10 mouse cellular contexts compared by ENCODE assay signal in the genomic region with DNA sequence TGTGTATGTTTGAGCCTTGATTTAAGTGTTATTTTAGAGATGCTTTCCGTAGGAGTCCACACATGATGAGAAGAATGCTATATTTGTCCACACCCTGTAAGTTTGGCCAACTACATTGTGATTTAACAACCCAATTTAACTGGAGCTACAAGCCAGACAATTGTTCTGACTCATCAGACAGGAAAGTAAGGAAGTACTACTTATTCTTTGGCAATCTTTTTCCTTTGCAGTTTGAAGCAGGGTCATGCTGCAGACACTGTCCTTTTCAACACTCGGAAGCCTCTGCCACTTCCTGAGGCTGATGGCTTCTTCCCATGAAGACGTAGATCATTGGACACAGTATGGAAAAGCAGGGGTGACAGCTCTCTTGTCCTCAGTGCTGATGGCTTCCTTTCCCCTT.
DNase-seq lines count a peak whose midpoint lies in the region; ATAC-seq and TF ChIP-seq lines count a peak whose summit lies in the region.
"Had no signal": no experiment of that assay in that cellular context is flagged by ENCODE, and none has a peak within 500 bp of the region (broad histone marks: within the 10 kb centered on the region; RNA-seq: fewer than 3 reads in every experiment).

No protein-coding gene starts in this region.

- H3K79me2 ChIP-seq in heart, adult 2 months (replicated peaks; ENCODE audit: control insufficient read depth, insufficient read depth, low read length) = no peaks in the 10 kb centered on the region

- intact Hi-C loops in heart, adult 2 months (cut with DNase I) = no loop called here

- H3K4me1 ChIP-seq in heart, adult 2 months (ENCODE audit: control insufficient read depth, insufficient read depth, low read length) = peaks cover 2% of the 10 kb centered on the region
- no peaks in the 10 kb centered on the region for H3K4me1 ChIP-seq in stomach, embryonic 15.5 days
- no peaks in the 10 kb centered on the region for H3K4me1 ChIP-seq in stomach, postnatal 0 days (replicated peaks; ENCODE audit: control insufficient read depth, insufficient read depth)
- H3K4me1 ChIP-seq in liver, embryonic 14.5 days (replicated peaks; ENCODE audit: control insufficient read depth in 2 of 2, insufficient read depth in 2 of 2, low read length in 1 of 2) = no peaks in the 10 kb centered on the region
- H3K4me1 ChIP-seq in limb, embryonic 10.5 days = peaks cover 18% of the 10 kb centered on the region

- H3K9me3 ChIP-seq in stomach, embryonic 15.5 days = no peaks in the 10 kb centered on the region
- H3K9me3 ChIP-seq in stomach, postnatal 0 days (ENCODE audit: control insufficient read depth, low read length) = no peaks in the 10 kb centered on the region
- H3K9me3 ChIP-seq in liver, embryonic 14.5 days (ENCODE audit: control insufficient read depth, low read length) = no peaks in the 10 kb centered on the region
- H3K9me3 ChIP-seq in limb, embryonic 10.5 days (replicated peaks) = no peaks in the 10 kb centered on the region

- no peak overlapping the region; the same call in 1 of the 2 replicates for H3K27ac ChIP-seq in heart, adult 2 months
- H3K27ac ChIP-seq in stomach, embryonic 15.5 days = no peak overlapping the region
- H3K27ac ChIP-seq in stomach, postnatal 0 days (replicated peaks) = no peak overlapping the region
- no peak overlapping the region for H3K27ac ChIP-seq in liver, embryonic 14.5 days
- no peak overlapping the region for H3K27ac ChIP-seq in limb, embryonic 10.5 days

- no peak overlapping the region for H3K4me2 ChIP-seq in stomach, embryonic 15.5 days
- H3K4me2 ChIP-seq in stomach, postnatal 0 days (replicated peaks; ENCODE audit: low read depth) = no peak overlapping the region
- no peak overlapping the region for H3K4me2 ChIP-seq in liver, embryonic 14.5 days (ENCODE audit: low read depth)

- no peak overlapping the region for H3K4me3 ChIP-seq in heart, adult 2 months
- no peak overlapping the region for H3K4me3 ChIP-seq in stomach, embryonic 15.5 days (replicated peaks)
- no peak overlapping the region for H3K4me3 ChIP-seq in stomach, postnatal 0 days (ENCODE audit: low read depth, low read length)
- H3K4me3 ChIP-seq in liver, embryonic 14.5 days (ENCODE audit: insufficient read depth in 1 of 2, low read depth in 2 of 2, low read length in 2 of 2) = no peak overlapping the region
- H3K4me3 ChIP-seq in limb, embryonic 10.5 days = no peak overlapping the region

- TF ChIP-seq CTCF in heart, adult 2 months (IDR thresholded peaks at IDR 0.05) = no peak
- no peak for TF ChIP-seq CTCF in stomach, postnatal 0 days (IDR thresholded peaks at IDR 0.05; ENCODE audit: low read depth)
- TF ChIP-seq CTCF in liver, embryonic 14.5 days (IDR thresholded peaks at IDR 0.05; ENCODE audit: low read depth) = no peak

- peak; percentile 27; the same call in 1 of the 2 replicates for ATAC-seq in stomach, embryonic 15.5 days (ENCODE audit: insufficient read depth, low FRiP score, low read depth)
- no peak for ATAC-seq in stomach, postnatal 0 days (ENCODE audit: low FRiP score, low TSS enrichment)
- ATAC-seq in liver, embryonic 14.5 days (ENCODE audit: insufficient read depth) = peak; percentile 45; the same call in 1 of the 2 replicates

- WGBS in heart, adult 2 months = 26% methylated on average over 3 of the region's 3 CpGs
- 70% methylated on average over 3 of the region's 3 CpGs for WGBS in stomach, embryonic 15.5 days
- 69% methylated on average over 3 of the region's 3 CpGs for WGBS in stomach, postnatal 0 days
- WGBS in liver, embryonic 14.5 days (ENCODE audit: insufficient replicate concordance) = 26% methylated on average over 3 of the region's 3 CpGs
- WGBS in limb, embryonic 10.5 days = 81% methylated on average over 3 of the region's 3 CpGs

- DNase-seq in heart, adult 2 months = peak in 1 of 2 experiments; percentile 24
- no peak for DNase-seq in heart, postnatal 4 days
- no peak for DNase-seq in stomach, postnatal 0 days (ENCODE audit: low spot score)
- DNase-seq in liver, embryonic 14.5 days (ENCODE audit: low read depth in 3 of 3, low spot score in 3 of 3) = no peak
- no peak for DNase-seq in layer of hippocampus, adult 11-12 months (ENCODE audit: low spot score)
- no peak for DNase-seq in layer of hippocampus, postnatal 10 days (ENCODE audit: low spot score in 2 of 2)
- DNase-seq in limb, embryonic 10.5 days (ENCODE audit: low spot score) = no peak
- DNase-seq: cerebellum, postnatal 25 days; spleen, adult 18-20 months had no signal

- no peaks in the 10 kb centered on the region for H3K36me3 ChIP-seq in heart, adult 2 months (ENCODE audit: control insufficient read depth, insufficient read depth, low read length)
- H3K36me3 ChIP-seq in stomach, embryonic 15.5 days = no peaks in the 10 kb centered on the region
- no peaks in the 10 kb centered on the region for H3K36me3 ChIP-seq in stomach, postnatal 0 days (ENCODE audit: control insufficient read depth, insufficient read depth, low read length)
- no peaks in the 10 kb centered on the region for H3K36me3 ChIP-seq in liver, embryonic 14.5 days (replicated peaks; ENCODE audit: control insufficient read depth, insufficient read depth, low read depth)
- H3K36me3 ChIP-seq in limb, embryonic 10.5 days = no peaks in the 10 kb centered on the region

- 0 out of 2 replicates have a peak, but pooled peaks have one; percentile 55 for TF ChIP-seq EP300 in heart, adult 2 months (IDR thresholded peaks at IDR 0.05; ENCODE audit: insufficient read depth, low read depth, low read length)
- TF ChIP-seq EP300 in stomach, postnatal 0 days (optimal IDR thresholded peaks at IDR 0.05) = no peak
- no peak for TF ChIP-seq EP300 in liver, embryonic 14.5 days (IDR thresholded peaks at IDR 0.05; ENCODE audit: low read depth)

- no peaks in the 10 kb centered on the region for H3K27me3 ChIP-seq in heart, adult 2 months (ENCODE audit: control insufficient read depth, insufficient read depth, low read length)
- H3K27me3 ChIP-seq in stomach, embryonic 15.5 days (replicated peaks) = no peaks in the 10 kb centered on the region
- no peaks in the 10 kb centered on the region for H3K27me3 ChIP-seq in stomach, postnatal 0 days (ENCODE audit: control insufficient read depth, insufficient read depth, low read length)
- no peaks in the 10 kb centered on the region for H3K27me3 ChIP-seq in liver, embryonic 14.5 days (ENCODE audit: control insufficient read depth, insufficient read depth, low read length)
- no peaks in the 10 kb centered on the region for H3K27me3 ChIP-seq in limb, embryonic 10.5 days (ENCODE audit: low read depth, poor library complexity, severe bottlenecking)

- no peak for TF ChIP-seq POLR2A in heart, adult 2 months (IDR thresholded peaks at IDR 0.05; ENCODE audit: insufficient read depth, low read depth, low read length)

- H3K9ac ChIP-seq in heart, adult 2 months (ENCODE audit: low read depth, low read length) = no peak overlapping the region
- H3K9ac ChIP-seq in stomach, embryonic 15.5 days = no peak overlapping the region
- no peak overlapping the region for H3K9ac ChIP-seq in stomach, postnatal 0 days (ENCODE audit: low read length)
- H3K9ac ChIP-seq in liver, embryonic 14.5 days (replicated peaks) = no peak overlapping the region
